Mouse (Mus musculus) induced T-regulatory cell, adult 2 months (primary cell): ENCODE measurements around the gene Emid1.

Source experiments
- DNase-seq: peaks from one replicate; pipeline ENCODE4 v3.0.0-alpha.2; 2012; ENCODE audit warnings: low read depth

Emid1 gene

DNA sequence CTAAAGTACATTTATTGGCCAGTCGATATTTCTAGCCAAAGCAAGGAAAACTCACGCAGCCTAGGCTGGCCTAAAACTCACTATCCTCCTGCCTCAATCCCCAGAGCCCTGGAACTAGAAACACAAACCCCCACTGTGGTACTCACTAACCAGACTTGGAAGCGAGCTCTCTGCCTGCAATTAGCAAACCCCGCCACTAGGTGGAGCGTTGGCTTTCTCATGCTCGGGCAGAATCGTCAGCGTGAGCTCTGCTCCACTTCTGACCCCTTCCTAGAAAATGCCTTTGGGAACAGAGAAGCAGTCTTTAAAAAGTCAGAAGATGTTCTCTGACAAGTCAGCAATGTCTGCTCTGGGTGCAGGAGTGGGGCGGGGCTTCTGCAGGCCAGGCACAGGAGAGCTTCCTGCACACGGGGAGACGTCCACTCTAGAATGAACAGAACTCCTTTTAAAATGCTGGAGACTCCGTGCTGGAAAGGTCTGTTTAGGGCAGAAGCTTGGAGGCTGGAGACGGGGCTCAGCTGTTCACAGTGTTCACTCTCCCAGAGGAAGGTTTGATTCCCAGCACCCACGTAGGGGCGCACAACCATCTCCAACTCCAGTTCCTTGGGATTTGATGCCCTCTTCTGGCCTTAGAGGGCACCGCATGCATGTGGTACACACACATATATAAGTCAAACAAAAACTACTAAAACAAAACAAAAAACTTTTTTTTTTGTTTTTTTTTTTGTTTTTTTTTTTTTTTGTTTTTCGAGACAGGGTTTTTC, 8.8 kb upstream of the Emid1 start:
- DNase-seq: peak; percentile 81

DNA sequence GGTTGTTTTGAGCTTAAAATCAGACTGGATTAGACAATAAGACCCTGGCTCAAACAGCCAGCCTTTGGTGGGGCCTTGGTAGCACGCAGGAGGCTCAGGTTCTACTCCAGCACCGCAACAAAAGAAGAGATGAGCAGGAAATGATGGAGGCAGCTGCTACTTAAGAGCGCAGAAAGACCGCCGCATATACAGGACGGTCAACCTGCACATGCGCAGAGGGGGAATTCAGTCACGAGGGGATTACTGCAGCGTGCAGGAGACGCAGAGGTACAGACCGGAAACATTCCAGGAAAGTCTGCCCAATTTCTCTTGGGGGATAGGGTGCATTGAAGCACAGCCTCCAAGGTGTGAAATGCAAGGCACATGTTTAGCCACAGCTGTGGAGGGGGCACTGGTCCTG, 6.0 kb upstream of the Emid1 start:
- DNase-seq: no peak

DNA sequence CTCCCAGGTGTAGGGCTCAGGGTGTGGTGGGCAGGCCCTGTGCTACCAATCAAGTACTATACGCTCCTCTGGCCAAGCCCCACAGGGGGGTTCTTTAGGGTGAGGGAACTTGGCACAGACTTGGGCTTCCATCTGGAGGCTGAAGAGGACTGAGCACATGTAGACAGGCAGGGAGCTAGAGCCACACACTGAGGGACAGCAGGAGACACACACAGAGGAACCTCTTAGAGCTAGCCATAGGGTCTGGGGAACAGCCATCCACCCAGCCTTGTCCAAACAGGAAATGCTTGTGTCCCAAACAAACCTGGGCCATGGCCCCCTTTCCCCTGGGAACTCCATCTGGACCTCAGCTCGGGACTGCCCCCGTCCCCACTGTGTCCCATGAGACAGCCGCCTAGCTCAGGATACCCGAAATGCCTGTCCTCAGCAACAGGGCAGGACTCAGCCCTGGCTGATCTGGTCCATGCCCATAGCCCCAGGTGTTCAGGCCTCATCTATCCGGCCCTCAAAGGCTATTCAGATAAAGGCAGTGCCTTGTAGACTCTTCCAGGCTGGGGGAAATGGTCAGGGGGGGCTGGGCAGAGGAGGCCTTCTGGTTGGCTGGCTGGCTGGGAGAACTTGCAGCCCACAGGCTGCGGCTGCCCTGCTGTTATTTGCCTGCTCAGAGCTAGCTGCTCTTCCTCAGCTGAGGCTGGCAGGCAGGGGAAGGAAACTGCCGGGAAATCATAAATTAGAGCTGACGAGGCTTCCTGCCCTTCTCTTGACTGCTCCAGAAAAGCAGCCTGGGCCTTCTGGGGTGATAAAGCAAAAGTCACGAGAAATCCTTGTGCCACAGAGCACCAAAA, 3.1 kb upstream of the Emid1 start:
- no peak for DNase-seq

DNA sequence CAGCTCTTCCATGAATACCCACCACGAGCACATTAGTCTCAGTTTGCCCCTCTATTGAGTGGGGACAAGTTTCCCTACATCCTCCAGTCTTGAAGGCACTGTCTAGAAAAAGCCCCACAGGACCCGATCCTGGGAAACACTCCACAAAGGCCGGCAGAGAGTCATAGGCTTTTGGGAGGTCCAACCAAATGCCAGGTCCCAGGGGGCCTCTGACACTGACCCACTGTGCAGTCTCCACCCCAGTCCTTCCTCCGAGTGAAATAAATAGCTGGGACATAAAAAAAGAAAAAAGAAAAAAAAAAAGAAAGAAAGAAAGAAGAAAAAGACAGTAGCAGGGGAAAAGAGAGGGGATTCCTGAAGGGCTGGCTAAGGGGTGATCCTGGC, 818 bp downstream of the Emid1 start:
- DNase-seq: no peak

DNA sequence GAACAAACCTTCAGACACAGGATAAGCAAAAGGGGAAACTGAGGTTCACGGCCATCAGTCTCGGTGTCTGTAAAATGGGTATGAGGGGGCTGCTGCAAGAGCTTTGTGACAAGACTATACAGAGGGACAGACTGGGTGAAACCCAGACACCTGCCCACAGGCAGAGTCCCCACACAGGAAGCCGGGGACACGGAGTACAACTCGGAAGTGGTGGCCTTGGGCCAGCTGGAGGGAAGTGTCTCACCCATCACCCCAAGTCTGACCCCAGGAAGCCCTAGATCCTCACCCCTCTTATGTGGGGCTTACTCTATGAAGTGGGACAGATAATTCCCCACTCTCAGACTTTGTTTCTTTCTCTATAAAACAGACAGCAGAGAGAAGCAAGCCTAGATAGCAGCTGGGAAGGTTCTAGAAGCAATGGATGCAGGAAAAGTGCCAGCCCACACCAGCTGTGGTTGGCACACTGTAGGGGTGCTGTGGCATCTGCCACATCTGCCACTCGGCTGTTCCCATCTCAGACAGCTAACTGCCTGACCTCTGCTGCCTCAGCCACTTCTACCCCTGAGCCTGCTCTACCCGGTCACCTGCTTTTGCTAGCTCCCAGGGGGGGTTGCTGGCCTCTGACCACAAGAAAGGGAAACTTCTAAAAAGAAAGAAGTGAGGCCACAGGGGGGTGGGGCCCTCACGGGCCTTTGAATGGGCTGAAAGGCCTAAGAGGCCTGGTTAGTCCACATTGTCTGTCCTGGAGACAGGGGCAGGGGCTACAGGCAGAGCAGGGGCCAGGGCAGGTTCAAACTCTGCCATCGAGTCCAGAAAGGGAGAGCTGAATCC, 1.4 kb downstream of the Emid1 start:
- DNase-seq: peak; percentile 17

DNA sequence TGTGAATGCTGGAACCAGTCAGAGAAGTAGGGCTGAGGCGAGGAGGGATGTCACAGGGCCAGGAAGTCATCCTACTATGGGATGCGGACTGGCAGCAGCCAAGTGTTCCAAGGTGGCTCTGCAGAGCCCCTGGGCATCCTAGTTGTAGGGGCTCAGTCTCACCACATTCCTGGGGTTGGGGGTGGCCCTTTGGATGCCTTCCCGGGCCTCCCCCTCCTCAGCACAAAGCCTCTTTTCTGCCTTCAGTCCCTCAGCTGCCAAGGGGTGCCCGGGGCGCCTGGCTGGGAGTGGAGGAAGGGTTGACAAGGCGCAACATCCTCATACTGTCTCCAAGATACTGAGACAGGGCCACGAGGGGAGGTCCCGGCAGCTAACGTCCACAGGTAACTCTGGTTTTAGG, 2.1 kb downstream of the Emid1 start:
- DNase-seq: no peak

DNA sequence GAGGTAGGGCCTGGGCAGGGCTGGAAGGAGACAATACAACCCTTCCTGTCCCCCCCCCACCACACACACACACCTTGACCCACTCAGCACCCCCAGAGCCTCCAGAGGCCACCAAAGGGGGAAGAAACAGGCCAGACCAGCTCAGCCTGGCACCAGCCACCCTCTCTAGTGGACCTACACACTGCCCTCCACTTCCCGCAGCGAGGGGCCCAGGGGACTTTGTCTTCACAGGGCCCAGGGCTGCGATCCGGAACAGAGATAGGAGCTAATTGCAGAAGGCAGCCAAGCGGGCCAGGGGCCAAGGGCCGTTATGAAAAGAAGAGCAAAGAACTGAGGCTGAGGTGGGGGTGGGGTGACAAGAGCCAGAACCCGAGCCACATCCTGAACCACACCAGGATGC, 2.8 kb downstream of the Emid1 start:
- DNase-seq: no peak

DNA sequence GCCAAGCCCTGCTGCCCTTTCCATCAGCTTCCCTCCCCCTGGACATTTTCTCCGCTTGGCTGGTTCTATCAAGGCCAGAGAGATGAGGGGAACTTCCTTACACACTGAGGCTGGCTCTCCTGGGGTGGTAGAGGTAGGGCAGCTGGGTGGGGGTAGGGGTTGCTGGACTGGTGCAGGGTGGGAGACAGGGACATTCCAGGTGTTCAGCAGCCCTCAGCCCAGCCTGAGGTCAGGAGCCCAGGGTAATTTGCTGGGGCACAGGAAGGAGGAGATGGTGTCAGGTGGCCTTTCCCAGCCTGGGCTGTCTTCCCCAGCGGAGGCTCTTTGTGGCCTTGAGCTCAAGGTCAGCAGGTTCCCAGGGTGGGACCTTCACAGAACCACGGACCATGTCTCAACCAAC, 6.5 kb downstream of the Emid1 start:
- no peak for DNase-seq

DNA sequence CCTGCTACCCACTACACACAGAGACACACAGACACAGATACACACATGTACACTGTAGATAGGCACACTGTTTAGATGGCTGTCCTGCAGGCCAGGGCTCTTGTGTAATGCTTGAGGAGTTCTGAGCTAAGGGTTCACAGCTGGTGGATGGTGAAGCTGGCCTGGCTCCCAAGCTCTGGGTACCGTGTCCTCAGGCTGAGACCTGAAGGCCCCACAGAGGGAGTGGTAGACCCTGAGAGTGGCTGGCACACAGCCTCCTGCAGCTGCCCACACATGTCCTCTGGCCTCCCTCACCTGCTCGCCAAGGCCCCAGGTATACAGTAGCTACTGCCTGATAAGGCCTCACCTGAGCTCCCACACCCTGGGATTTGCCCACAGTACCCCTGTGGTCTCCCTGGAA, 10.1 kb downstream of the Emid1 start:
- no peak for DNase-seq

DNA sequence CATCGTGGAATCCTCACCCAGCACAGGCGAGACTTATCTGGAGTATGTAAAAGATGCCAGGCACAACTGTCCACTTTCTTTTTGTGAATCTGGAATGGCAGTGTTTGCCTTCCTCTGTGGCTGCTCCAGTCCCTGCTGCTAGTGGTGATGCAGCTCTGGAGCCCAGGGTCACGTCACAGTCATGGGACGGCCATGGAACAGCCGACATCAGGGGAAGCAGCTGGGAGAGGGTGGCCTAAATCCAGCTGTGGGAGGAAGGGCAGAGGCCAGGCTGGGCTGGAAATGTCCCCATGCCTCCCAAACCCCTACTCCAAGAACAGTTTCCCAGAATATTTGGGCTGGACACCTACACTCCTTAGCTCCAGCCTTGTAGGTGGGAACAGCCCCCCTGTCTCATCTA, 10.8 kb downstream of the Emid1 start:
- no peak for DNase-seq

DNA sequence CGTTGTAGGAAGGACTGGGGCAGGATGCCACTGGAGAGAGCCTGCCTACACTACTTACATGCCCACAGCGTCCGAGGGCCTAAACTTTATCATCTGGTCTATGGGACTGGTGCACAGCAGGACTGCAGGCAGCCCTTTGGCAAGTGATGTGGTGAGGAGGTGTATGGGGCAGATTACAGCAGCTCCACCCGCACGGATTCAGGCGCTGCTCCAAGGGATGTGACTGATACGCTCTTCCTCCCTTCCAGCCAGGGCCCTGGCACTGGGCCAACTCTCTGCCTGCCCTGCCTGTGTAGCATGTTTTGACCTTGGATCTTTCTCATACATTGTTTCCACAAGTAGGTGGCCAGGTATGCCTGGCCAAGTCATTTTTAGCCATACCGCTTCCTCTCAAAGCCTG, 11.4 kb downstream of the Emid1 start:
- DNase-seq: no peak

DNA sequence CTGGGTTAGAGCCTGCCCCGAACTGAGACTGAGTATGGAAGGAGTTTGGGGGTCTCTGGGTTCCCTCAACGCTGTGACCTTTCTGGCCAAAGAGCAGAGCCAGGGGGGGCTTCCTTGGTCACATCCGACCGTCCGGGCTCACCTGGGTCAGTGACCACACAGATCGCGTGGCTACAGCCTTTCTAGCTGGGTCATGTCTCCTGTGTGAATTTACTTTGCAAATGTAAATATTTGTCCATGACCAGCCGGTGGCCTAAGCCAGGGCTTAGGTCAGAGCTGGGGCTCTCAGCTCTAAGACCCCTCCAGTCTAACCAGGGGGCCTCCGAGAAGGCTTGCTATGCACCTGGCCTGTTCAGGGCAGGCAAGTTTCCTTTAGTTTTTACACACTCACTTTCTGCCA, 12.7 kb downstream of the Emid1 start:
- DNase-seq: no peak

DNA sequence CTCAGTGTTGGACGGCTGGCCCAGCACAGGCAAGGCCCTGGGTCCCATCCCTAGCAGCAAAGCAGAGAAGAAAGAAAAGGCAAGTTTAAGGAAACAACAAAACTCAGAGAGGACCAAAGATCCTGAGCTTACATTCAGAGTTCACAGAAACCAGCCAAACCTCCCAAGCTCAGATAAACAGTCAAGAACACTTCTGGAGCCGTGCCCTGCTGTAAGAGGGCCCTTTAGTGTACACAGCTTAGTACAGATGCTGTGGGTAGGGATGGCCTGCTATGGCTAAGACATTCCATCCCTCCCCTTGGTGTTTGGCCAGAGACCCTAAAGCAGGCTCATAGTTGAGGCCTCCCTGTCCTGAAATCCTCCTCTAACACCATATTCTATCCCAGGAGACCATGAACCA, 13.4 kb downstream of the Emid1 start:
- no peak for DNase-seq

DNA sequence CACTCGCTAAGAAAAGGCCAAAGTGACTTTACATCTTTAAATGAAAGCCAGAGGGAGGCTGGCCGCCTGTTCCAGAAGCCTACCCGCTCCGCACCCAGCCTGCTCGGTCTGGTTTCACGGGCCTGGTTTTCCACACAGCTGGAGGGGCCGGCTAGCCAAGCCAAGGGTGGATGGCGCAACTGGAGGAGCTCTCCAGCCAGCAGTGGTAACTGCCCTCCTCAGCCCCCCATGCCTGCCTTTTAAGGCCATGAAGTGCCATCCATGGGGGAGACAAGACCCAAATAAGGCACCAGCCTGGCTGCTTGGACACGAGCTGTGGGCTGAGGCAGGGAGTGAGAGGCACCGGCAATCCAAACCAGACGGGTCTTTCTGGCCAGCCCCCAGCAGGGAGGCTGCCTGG, 16.1 kb downstream of the Emid1 start:
- no peak for DNase-seq

DNA sequence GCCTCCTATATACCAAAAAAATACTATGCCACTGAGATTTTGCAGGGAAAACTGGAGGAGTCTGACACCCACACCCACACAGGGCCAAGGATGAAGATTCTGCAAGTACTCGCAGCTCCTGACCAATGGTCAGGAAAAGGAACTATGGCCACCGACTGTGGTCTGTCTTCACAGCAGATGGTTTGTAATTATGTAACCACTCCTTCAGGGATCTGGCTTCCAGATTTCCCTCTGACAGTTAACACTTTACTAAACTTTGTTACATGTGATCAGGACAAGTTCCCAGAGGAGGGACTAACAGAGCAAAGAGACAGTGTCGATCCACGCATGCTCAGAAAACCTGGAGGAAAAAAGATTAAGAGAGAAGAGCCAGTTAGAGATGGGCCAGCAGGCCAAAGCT, 19.3 kb downstream of the Emid1 start:
- no peak for DNase-seq

DNA sequence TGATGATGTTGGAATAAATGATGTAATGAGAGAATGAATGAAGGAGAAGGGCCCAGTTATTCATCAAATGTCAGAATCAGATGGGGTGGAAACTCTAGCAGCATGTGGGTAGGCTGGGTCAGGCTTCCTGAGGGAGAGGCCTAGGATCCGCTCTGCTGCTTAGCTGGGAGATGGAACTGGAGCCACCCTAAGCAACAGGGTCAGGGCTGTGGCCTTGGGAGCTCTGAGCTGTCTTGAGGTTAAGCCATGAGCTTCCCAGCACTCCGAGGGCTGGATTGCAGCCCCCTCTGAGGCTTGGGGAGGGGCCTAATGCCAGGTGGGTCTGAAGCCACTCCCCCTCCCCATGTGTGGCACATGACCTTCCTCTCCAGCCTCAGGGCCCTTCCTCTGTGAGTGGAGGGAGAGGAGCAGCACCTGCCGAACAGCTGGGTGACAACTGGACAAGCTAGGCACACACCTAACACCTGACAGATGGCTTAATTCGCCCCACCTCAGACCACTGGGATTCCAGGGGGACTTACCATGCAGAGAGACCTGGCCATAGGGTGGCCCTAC, 21.9 kb downstream of the Emid1 start:
- DNase-seq: no peak

DNA sequence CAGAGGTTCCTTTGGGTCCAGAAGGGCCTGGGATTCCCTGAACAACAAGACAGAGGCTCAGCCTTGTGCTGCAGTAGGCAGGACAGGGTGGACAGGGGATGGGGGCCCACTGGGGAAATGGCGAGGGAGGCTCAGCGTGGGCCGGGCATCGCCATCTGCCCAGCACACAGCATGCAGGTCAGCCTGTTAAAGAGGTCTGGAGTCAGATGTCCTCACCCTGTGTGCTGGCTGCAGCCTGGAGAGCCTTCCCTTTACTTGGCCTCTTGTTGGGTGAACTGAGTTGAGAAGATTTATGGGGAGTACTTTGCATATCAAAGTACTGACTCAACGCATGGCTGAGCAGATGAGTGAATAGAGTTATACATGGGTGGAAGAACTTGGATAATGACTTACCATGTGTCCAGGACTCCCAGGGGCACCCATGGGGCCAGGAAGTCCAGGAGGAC, 23.0 kb downstream of the Emid1 start:
- no peak for DNase-seq

DNA sequence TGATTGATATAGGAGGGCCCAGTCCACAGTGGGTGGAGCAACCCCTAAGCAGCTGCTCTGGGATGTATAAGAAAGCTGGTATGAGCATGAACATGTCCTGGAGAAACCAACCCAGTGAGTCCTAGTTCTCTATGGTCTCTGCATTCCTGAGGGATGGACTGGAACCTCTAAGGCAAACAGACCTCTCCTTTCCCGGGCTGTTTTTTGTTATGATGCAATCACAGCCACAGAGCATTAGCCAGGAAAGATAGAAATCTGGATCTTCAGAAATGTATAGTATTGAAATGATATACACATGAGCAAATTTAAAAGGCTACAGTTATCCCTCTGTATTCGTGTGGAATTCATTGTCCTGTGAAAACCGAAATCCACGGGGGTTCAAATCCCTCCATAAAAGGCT, 26.3 kb downstream of the Emid1 start:
- DNase-seq: no peak

DNA sequence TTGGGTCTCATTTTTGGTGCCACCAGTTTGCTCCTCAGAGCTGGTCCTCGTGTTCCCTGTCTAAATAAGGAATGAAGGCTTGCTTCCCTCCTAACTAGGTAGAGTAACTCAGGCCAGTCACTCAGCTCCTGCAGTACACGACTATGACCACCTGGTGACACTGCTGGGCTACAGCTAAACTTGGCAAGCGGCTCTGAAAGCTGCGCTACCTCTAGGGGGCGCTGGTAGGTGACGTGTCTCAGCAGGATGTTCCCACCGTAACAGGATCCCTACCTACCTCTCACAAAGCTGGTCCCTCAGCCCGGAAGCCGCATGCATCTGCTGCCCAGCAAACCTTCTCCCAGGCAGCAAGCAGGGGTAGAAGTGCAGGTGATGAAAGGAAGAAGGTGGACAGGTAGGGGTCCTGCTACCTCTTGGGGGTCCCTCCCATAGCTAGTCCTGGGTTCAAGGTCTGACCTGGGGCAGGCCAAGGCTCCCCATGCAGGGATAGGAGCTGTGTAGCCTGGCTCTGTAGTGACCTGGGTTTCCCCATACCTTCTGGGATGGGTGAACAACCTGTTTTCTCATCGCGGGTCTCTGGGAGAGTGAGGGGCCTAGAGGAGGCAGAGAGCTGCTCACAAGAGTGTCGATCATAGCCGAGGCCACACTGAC, 37.0 kb downstream of the Emid1 start:
- DNase-seq: peak; percentile 97

DNA sequence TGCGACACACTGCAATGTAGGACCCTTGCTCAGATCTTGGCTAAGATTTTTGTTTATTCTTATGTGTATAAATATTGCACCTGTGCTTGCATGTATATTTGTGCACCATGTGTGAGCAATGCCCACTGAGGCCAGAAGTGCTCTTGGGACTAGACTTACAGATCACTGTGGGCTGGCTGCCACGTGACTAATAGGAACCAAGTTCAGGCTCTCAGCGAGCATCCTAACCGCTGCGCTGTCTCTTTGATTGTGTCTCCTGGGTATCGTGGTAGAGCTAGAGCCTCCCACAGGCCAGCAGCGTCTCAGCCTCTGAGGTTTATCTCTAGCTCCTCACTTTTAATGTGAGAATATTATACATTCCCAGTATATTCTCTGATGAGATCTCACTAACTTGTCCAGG, 38.4 kb downstream of the Emid1 start:
- DNase-seq: no peak

DNA sequence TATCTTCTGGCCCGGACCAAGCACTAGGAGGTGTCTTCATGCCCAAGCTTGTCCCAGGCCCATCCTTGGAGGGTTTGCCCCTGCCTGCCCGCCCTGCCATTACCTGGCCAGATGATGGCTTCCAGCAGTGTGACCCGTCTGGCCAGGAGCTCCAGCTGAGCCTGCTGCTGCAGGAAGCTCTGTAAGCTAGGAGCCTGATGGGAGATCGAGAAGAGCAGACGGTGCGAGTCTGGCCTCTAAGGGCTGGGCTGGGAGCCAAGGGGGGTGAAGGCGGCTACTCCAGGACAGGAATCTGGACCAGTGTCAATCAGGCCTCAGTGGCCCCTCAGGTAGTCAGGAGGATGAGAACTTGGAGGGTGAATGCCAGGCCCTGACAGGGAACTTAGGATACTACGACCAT, 42.6 kb downstream of the Emid1 start:
- DNase-seq: no peak

DNA sequence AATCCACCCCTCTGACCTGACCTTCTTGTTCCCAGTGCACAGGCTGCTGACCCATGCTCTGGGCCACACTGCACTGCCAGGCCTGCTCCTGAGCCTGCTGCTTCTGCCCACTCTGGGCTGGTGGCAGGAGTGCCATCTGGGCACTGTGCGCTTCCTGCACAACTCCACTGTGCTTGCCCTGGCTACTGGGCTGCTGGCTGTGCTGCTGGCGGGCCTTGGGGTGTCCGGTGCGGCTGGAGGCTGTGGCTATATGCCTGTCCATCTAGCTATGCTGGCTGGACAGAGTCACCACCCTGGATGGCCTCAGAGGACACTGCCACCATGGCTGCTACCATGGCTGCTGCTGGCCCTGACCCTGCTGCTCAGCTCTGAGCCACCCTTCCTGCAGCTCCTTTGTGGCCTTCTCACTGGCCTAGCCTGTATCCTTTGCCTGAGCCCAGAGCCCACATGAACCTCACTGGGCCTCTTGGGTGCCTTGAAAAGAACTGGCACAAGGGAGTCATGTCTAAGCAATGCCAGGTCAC, 48.0 kb downstream of the Emid1 start:
- no peak for DNase-seq
